Mouse (Mus musculus): Measurements from ENCODE around the gene Ctnnd2. TPM values are rescaled to one million over a fixed set of nuclear protein-coding genes. Genes with fewer than 3 reads are reported as not detected.

Gene Ctnnd2
- polyA plus RNA-seq, 1 experiment: 0.08 TPM

GRCm38 (mm10) chr15:30229112-30229511 lies 56.7 kb downstream of the Ctnnd2 start:
- TF ChIP-seq GATA1 (IDR thresholded peaks at IDR 0.05; ENCODE audit: borderline replicate concordance, low read length) (no peak), FLI1 (IDR thresholded peaks at IDR 0.05; ENCODE audit: low read length) (no peak)
- no peaks in the 10 kb centered on the region; the same call in 1 of the 2 replicates for H3K9me3 ChIP-seq
- no peaks in the 10 kb centered on the region for H3K4me1 ChIP-seq
- H3K4me3 ChIP-seq (replicated peaks): no peak overlapping the region
- no peaks in the 10 kb centered on the region for H3K27me3 ChIP-seq (replicated peaks)
- H3K36me3 ChIP-seq (replicated peaks; ENCODE audit: low read length): no peaks in the 10 kb centered on the region

- no peak for TF ChIP-seq GATA1 (IDR thresholded peaks at IDR 0.05; ENCODE audit: borderline replicate concordance, low read length)
- TF ChIP-seq FLI1 (IDR thresholded peaks at IDR 0.05; ENCODE audit: low read length): no peak
- no peaks in the 10 kb centered on the region for H3K36me3 ChIP-seq (replicated peaks; ENCODE audit: low read length)
- peak overlapping the region; percentile 42 for H3K4me3 ChIP-seq (replicated peaks)
- no peaks in the 10 kb centered on the region for H3K27me3 ChIP-seq (replicated peaks)
- no peaks in the 10 kb centered on the region for H3K4me1 ChIP-seq
- peaks cover 22% of the 10 kb centered on the region for H3K9me3 ChIP-seq
These were observed 63.0 kb downstream of the Ctnnd2 start for GRCm38 (mm10) chr15:30235210-30236034.

GRCm38 (mm10) chr15:30240881-30241280 lies 68.5 kb downstream of the Ctnnd2 start:
- Histone ChIP-seq H3K36me3 (replicated peaks; ENCODE audit: low read length) (no peaks in the 10 kb centered on the region), H3K9me3 (peaks cover 25% of the 10 kb centered on the region; the same call in 1 of the 2 replicates), H3K4me1 (no peaks in the 10 kb centered on the region), H3K27me3 (replicated peaks) (no peaks in the 10 kb centered on the region), H3K4me3 (replicated peaks) (no peak overlapping the region)
- no peak for TF ChIP-seq GATA1 (IDR thresholded peaks at IDR 0.05; ENCODE audit: borderline replicate concordance, low read length)
- TF ChIP-seq FLI1 (IDR thresholded peaks at IDR 0.05; ENCODE audit: low read length): no peak

DNA sequence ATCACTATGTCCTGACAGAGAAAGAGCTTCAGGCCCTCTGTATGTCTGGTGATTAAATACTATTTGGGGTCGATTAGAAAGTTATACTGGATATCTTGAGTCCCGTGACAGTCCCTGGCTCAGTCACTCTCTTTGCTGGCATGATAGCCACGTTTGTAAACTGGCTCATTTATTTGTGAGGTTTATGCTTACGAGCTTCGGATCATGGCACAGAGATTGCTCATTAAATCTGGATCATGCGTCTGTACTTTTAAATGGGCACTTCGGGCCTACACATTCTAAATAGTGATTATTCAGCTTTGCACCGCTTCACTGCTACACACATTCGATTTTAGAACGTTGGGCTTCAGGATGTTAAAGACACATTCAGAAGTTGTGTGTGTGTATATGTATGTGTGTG lies 96.4 kb downstream of the Ctnnd2 start:
- no peak for TF ChIP-seq FLI1 (IDR thresholded peaks at IDR 0.05; ENCODE audit: low read length)
- no peak for TF ChIP-seq GATA1 (IDR thresholded peaks at IDR 0.05; ENCODE audit: borderline replicate concordance, low read length)
- H3K36me3 ChIP-seq (replicated peaks; ENCODE audit: low read length): no peaks in the 10 kb centered on the region
- H3K4me3 ChIP-seq (replicated peaks): no peak overlapping the region
- no peaks in the 10 kb centered on the region for H3K4me1 ChIP-seq
- peaks cover 5% of the 10 kb centered on the region; the same call in 1 of the 2 replicates for H3K9me3 ChIP-seq
- no peaks in the 10 kb centered on the region for H3K27me3 ChIP-seq (replicated peaks)

GRCm38 (mm10) chr15:30271141-30271572 lies 98.8 kb downstream of the Ctnnd2 start:
- 0 out of 2 replicates have a peak, but pooled peaks cover 10% of the 10 kb centered on the region for H3K9me3 ChIP-seq
- H3K36me3 ChIP-seq (replicated peaks; ENCODE audit: low read length): no peaks in the 10 kb centered on the region
- TF ChIP-seq GATA1 (IDR thresholded peaks at IDR 0.05; ENCODE audit: borderline replicate concordance, low read length): no peak
- TF ChIP-seq FLI1 (IDR thresholded peaks at IDR 0.05; ENCODE audit: low read length): no peak
- no peaks in the 10 kb centered on the region for H3K27me3 ChIP-seq (replicated peaks)
- H3K4me1 ChIP-seq: no peaks in the 10 kb centered on the region
- no peak overlapping the region for H3K4me3 ChIP-seq (replicated peaks)

- TF ChIP-seq GATA1 (IDR thresholded peaks at IDR 0.05; ENCODE audit: borderline replicate concordance, low read length) (no peak), FLI1 (IDR thresholded peaks at IDR 0.05; ENCODE audit: low read length) (no peak)
- H3K27me3 ChIP-seq (replicated peaks): no peaks in the 10 kb centered on the region
These were observed 99.9 kb downstream of the Ctnnd2 start for GRCm38 (mm10) chr15:30272326-30272725.

DNA sequence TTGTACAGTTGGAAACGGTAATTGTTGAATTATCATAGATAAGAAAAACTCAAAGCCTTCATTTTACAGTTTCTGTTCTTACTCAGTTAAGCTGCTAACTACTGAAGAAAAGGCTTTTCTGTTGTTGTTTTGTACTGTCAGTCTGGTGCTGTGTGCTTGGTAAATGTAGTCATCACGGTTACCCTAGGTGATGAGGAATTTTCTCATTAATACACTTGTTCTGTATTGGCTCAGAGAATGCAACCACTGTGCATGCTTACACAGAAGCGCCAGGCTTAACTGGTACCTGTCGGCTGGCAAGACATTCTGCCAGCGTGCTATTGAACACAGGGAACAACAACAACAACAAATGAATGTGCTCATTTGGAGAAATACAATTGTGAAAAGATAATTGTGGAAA lies 103.3 kb downstream of the Ctnnd2 start:
- TF ChIP-seq FLI1 (IDR thresholded peaks at IDR 0.05; ENCODE audit: low read length) (no peak), GATA1 (IDR thresholded peaks at IDR 0.05; ENCODE audit: borderline replicate concordance, low read length) (no peak)
- no peaks in the 10 kb centered on the region for H3K4me1 ChIP-seq

More at GRCm38 (mm10) chr15:30272326-30272725, 99.9 kb downstream of the Ctnnd2 start:
- H3K4me3 ChIP-seq (replicated peaks): no peak overlapping the region
- no peaks in the 10 kb centered on the region for H3K36me3 ChIP-seq (replicated peaks; ENCODE audit: low read length)
- 0 out of 2 replicates have a peak, but pooled peaks cover 10% of the 10 kb centered on the region for H3K9me3 ChIP-seq
- no peaks in the 10 kb centered on the region for H3K4me1 ChIP-seq

DNA sequence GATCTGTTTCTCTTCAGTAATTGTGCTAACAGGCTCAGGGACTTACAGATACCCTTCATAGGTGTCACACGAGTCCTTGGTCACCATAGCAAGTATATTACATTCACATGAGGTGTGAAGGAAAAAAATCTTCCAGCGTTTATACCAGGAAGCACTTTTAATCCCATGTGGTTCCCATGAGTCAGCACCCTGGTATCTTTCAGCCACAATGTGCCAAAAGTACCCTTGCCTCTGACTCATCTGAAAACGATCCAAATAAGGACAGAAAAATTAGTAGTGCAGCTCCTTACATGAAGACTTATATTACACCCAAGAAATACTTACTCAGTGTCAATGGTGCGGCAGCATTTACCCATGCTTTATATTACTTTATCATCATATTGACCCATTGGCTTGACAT lies 104.3 kb downstream of the Ctnnd2 start:
- Histone ChIP-seq H3K4me3 (replicated peaks) (no peak overlapping the region), H3K36me3 (replicated peaks; ENCODE audit: low read length) (no peaks in the 10 kb centered on the region), H3K4me1 (no peaks in the 10 kb centered on the region), H3K9me3 (0 out of 2 replicates have a peak, but pooled peaks cover 5% of the 10 kb centered on the region), H3K27me3 (replicated peaks) (no peaks in the 10 kb centered on the region)
- TF ChIP-seq GATA1 (IDR thresholded peaks at IDR 0.05; ENCODE audit: borderline replicate concordance, low read length) (no peak), FLI1 (IDR thresholded peaks at IDR 0.05; ENCODE audit: low read length) (no peak)

More for the DNA sequence above, 103.3 kb downstream of the Ctnnd2 start:
- no peaks in the 10 kb centered on the region for H3K27me3 ChIP-seq (replicated peaks)
- H3K9me3 ChIP-seq: 0 out of 2 replicates have a peak, but pooled peaks cover 10% of the 10 kb centered on the region
- no peak overlapping the region for H3K4me3 ChIP-seq (replicated peaks)
- H3K36me3 ChIP-seq (replicated peaks; ENCODE audit: low read length): no peaks in the 10 kb centered on the region

- no peaks in the 10 kb centered on the region for H3K27me3 ChIP-seq (replicated peaks)
- H3K4me1 ChIP-seq: no peaks in the 10 kb centered on the region
- H3K4me3 ChIP-seq (replicated peaks): no peak overlapping the region
- TF ChIP-seq FLI1 (IDR thresholded peaks at IDR 0.05; ENCODE audit: low read length): no peak
- no peak for TF ChIP-seq GATA1 (IDR thresholded peaks at IDR 0.05; ENCODE audit: borderline replicate concordance, low read length)
- 0 out of 2 replicates have a peak, but pooled peaks cover 5% of the 10 kb centered on the region for H3K9me3 ChIP-seq
- no peaks in the 10 kb centered on the region for H3K36me3 ChIP-seq (replicated peaks; ENCODE audit: low read length)
These were observed 106.2 kb downstream of the Ctnnd2 start for GRCm38 (mm10) chr15:30278610-30279009.
